In genomic region chr2:11535412-11535928, GRCm38 (mm10) we compare ENCODE assay signal across 8 mouse cellular contexts. TPM values are rescaled to one million over a fixed set of nuclear protein-coding genes. Genes with fewer than 3 reads are reported as not detected.
DNase-seq lines count a peak whose midpoint lies in the region; ATAC-seq and TF ChIP-seq lines count a peak whose summit lies in the region.

No protein-coding gene starts in this region.

- no peak for TF ChIP-seq CTCF in olfactory bulb, adult 2 months (IDR thresholded peaks at IDR 0.05; ENCODE audit: insufficient read depth, low read depth, low read length)

- peaks cover 10% of the 10 kb centered on the region for H3K27me3 ChIP-seq in hindbrain, embryonic 10.5 days (ENCODE audit: insufficient read depth, poor library complexity, severe bottlenecking)
- no peaks in the 10 kb centered on the region for H3K27me3 ChIP-seq in lung, embryonic 15.5 days

- H3K4me2 ChIP-seq in lung, embryonic 15.5 days = peak overlapping the region; percentile 92

- H3K4me1 ChIP-seq in hindbrain, embryonic 10.5 days (replicated peaks) = peaks cover 11% of the 10 kb centered on the region; the same call in 1 of the 2 replicates
- peaks cover 7% of the 10 kb centered on the region for H3K4me1 ChIP-seq in lung, embryonic 15.5 days
- H3K4me1 ChIP-seq in olfactory bulb, adult 2 months (ENCODE audit: control insufficient read depth, insufficient read depth, low read length) = peaks cover 7% of the 10 kb centered on the region

- TF ChIP-seq POLR2A in olfactory bulb, adult 2 months (IDR thresholded peaks at IDR 0.05; ENCODE audit: insufficient read depth, low read depth, low read length) = no peak

- H3K27ac ChIP-seq in hindbrain, embryonic 10.5 days = peak overlapping the region; percentile 72; the same call in 1 of the 2 replicates
- H3K27ac ChIP-seq in lung, embryonic 15.5 days = no peak overlapping the region
- H3K27ac ChIP-seq in olfactory bulb, adult 2 months (ENCODE audit: insufficient read depth, low read depth, low read length) = peak overlapping the region; percentile 8; the same call in 1 of the 2 replicates

- H3K36me3 ChIP-seq in hindbrain, embryonic 10.5 days = no peaks in the 10 kb centered on the region
- H3K36me3 ChIP-seq in lung, embryonic 15.5 days = no peaks in the 10 kb centered on the region

- 2% methylated on average over 32 of the region's 32 CpGs for WGBS in hindbrain, embryonic 10.5 days
- under 1% methylated on average over 32 of the region's 32 CpGs for WGBS in lung, embryonic 15.5 days
- 2% methylated on average over 32 of the region's 32 CpGs for WGBS in olfactory bulb, adult 2 months

- H3K9ac ChIP-seq in lung, embryonic 15.5 days = peak overlapping the region; percentile 35

- peak; percentile 94 for DNase-seq in Muller cell, postnatal 12 days (ENCODE audit: inconsistent ontology term)
- DNase-seq in cerebellum, adult 9-11 months = peak; percentile 88
- peak; percentile 84 to 88 for DNase-seq in frontal cortex, adult 2 months (ENCODE audit: extremely low spot score in 1 of 2, low spot score in 1 of 2)
- peak; percentile 91 for DNase-seq in hindbrain, embryonic 10.5 days (ENCODE audit: low spot score)
- DNase-seq in layer of hippocampus, adult 9-10 months (ENCODE audit: low spot score) = peak; percentile 69
- peak; percentile 70 to 78 for DNase-seq in thymus, adult 18-20 months

- ATAC-seq in lung, embryonic 15.5 days (ENCODE audit: borderline replicate concordance, extremely low read depth, low FRiP score, low TSS enrichment) = peak; percentile 99

- H3K4me3 ChIP-seq in hindbrain, embryonic 10.5 days = peak overlapping the region; percentile 54
- H3K4me3 ChIP-seq in lung, embryonic 15.5 days = peak overlapping the region; percentile 52
- H3K4me3 ChIP-seq in olfactory bulb, adult 2 months (ENCODE audit: insufficient read depth, low read depth, low read length) = peak overlapping the region; percentile 57

- H3K9me3 ChIP-seq in hindbrain, embryonic 10.5 days = no peaks in the 10 kb centered on the region
- no peaks in the 10 kb centered on the region for H3K9me3 ChIP-seq in lung, embryonic 15.5 days

RNA-seq across cellular contexts. Expression of gene Pfkfb3, which starts 18.4 kb away (rescaled TPM):
- 20.1 and 21.5 TPM in 2 replicates for polyA plus RNA-seq in frontal cortex, adult 2 months (2012; rRNA removed)
- 14.8 and 15.4 TPM in 2 replicates for polyA plus RNA-seq in hindbrain, embryonic 10.5 days (2016; fragmentation: Nextera tagmentation; extraction: Ambion mirVana)
- polyA plus RNA-seq in lung, embryonic 15.5 days (2015; fragmentation: Nextera tagmentation; extraction: Ambion mirVana) = 22.0 and 25.4 TPM in 2 replicates
- polyA plus RNA-seq in olfactory bulb, adult 2 months (2012; ENCODE audit: insufficient read depth, insufficient read length, low replicate concordance, missing spikeins) = not detected in 2 replicates
